Mouse (Mus musculus) CH12.LX (cell line): ENCODE measurements around the gene Eepd1. TPM values are rescaled to one million over a fixed set of nuclear protein-coding genes. Genes with fewer than 3 reads are reported as not detected.

Experiments used
- DNase-seq: peaks from one replicate; pipeline ENCODE4 v3.0.0-alpha.2; 2013; ENCODE audit errors: extremely low read depth
- H3K27ac ChIP-seq: 2 replicates; pipeline ENCODE4 v1.5.1; 2012; ENCODE audit warnings: low read depth, mild to moderate bottlenecking, control low read depth, moderate library complexity; ENCODE audit not compliant: insufficient read depth
- H3K27me3 ChIP-seq: replicated peaks from 2 replicates; pipeline ENCODE3; 2012; ENCODE audit warnings: inconsistent platforms
- H3K36me3 ChIP-seq, 2 experiments: replicated peaks in 1 of 2; 2 replicates each; pipeline versions ENCODE3 to v1.6.1; 2012; ENCODE audit warnings: inconsistent platforms in 1 of 2, low read length in 1 of 2, mild to moderate bottlenecking in 1 of 2, mixed read lengths in 1 of 2, moderate library complexity in 1 of 2; ENCODE audit not compliant: control insufficient read depth in 1 of 2, insufficient read depth in 1 of 2
- H3K4me1 ChIP-seq, 2 experiments: 2 replicates each; pipeline ENCODE4 v1.6.1; 2012; ENCODE audit warnings: inconsistent platforms in 1 of 2, moderate library complexity in 1 of 2; ENCODE audit not compliant: insufficient read depth in 2 of 2, control insufficient read depth in 1 of 2
- H3K4me2 ChIP-seq: 2 replicates; pipeline ENCODE4 v1.6.1; 2012; ENCODE audit warnings: low read depth, mild to moderate bottlenecking, control low read depth; ENCODE audit not compliant: poor library complexity, insufficient read depth, severe bottlenecking
- H3K4me3 ChIP-seq, 3 experiments: fragments of 150-350 bp in 1 of 3; sonication (generic) in 1 of 3; replicated peaks in 1 of 3; 2 replicates each; pipeline versions ENCODE3 to v1.5.1; 2011 to 2012; ENCODE audit warnings: low read depth in 2 of 3, low read length in 2 of 3, mild to moderate bottlenecking in 2 of 3, moderate library complexity in 2 of 3, control low read depth in 1 of 3, improper control_type of control experiment in 1 of 3, inconsistent platforms in 1 of 3, mixed read lengths in 1 of 3; ENCODE audit not compliant: poor library complexity in 1 of 3
- H3K79me2 ChIP-seq: replicated peaks from 2 replicates; pipeline ENCODE4 v1.6.1; 2012; ENCODE audit warnings: mild to moderate bottlenecking, moderate library complexity; ENCODE audit not compliant: control insufficient read depth, poor library complexity, insufficient read depth, severe bottlenecking; ENCODE audit errors: extremely low read depth
- H3K9ac ChIP-seq: 2 replicates; pipeline ENCODE4 v1.6.1; 2012; ENCODE audit warnings: low read depth, mild to moderate bottlenecking, control low read depth, moderate library complexity; ENCODE audit not compliant: insufficient read depth
- H3K9me3 ChIP-seq: replicated peaks from 2 replicates; pipeline ENCODE3; 2012; ENCODE audit warnings: low read length, inconsistent platforms, mixed read lengths
- BHLHE40 ChIP-seq: IDR thresholded peaks from 2 replicates; pipeline ENCODE4 v1.6.1; 2011; ENCODE audit warnings: mild to moderate bottlenecking, low read depth, low read length, improper control_type of control experiment
- CHD1 ChIP-seq: IDR thresholded peaks from 2 replicates; pipeline ENCODE4 v1.6.1; 2012; ENCODE audit warnings: low read depth, low read length, improper control_type of control experiment, inconsistent platforms
- CHD2 ChIP-seq: IDR thresholded peaks from 2 replicates; pipeline ENCODE4 v1.6.1; 2011; ENCODE audit warnings: low read length, improper control_type of control experiment
- CTCF ChIP-seq, 2 experiments: IDR thresholded peaks in 1 of 2; conservative IDR thresholded peaks in 1 of 2; 2 replicates each; pipeline ENCODE4 v1.5.1; 2011 to 2012; ENCODE audit warnings: low read depth in 2 of 2, low read length in 2 of 2, improper control_type of control experiment in 1 of 2, inconsistent platforms in 1 of 2, mild to moderate bottlenecking in 1 of 2, moderate library complexity in 1 of 2
- E2F4 ChIP-seq: IDR thresholded peaks from 2 replicates; pipeline ENCODE4 v1.6.1; 2011; ENCODE audit warnings: low read depth, low read length, improper control_type of control experiment; ENCODE audit not compliant: insufficient replicate concordance
- ETS1 ChIP-seq: conservative IDR thresholded peaks from 2 replicates; pipeline ENCODE4 v1.6.1; 2012; ENCODE audit warnings: low read depth, mild to moderate bottlenecking, inconsistent platforms, low read length, improper control_type of control experiment, moderate library complexity
- GABPA ChIP-seq: IDR thresholded peaks from 2 replicates; pipeline ENCODE4 v1.6.1; 2012; ENCODE audit warnings: low read depth, low read length, improper control_type of control experiment, inconsistent platforms; ENCODE audit not compliant: insufficient replicate concordance
- JUN ChIP-seq: IDR thresholded peaks from 2 replicates; pipeline ENCODE4 v1.6.1; 2011; ENCODE audit warnings: low read depth, mild to moderate bottlenecking, low read length, improper control_type of control experiment, moderate library complexity; ENCODE audit not compliant: insufficient read depth
- JUND ChIP-seq: conservative IDR thresholded peaks from 2 replicates; pipeline ENCODE4 v1.6.1; 2011; ENCODE audit warnings: low read depth, low read length, improper control_type of control experiment
- MAFK ChIP-seq: IDR thresholded peaks from 2 replicates; pipeline ENCODE4 v1.6.1; 2011; ENCODE audit warnings: low read length, improper control_type of control experiment; ENCODE audit not compliant: insufficient replicate concordance
- MAX ChIP-seq: IDR thresholded peaks from 2 replicates; pipeline ENCODE4 v1.6.1; 2011; ENCODE audit warnings: low read length, improper control_type of control experiment
- MAZ ChIP-seq: IDR thresholded peaks from 2 replicates; pipeline ENCODE4 v1.6.1; 2012; ENCODE audit warnings: low read depth, mild to moderate bottlenecking, inconsistent platforms, low read length, improper control_type of control experiment, moderate library complexity
- MYC ChIP-seq: IDR thresholded peaks from 2 replicates; pipeline ENCODE4 v1.6.1; 2011; ENCODE audit warnings: low read depth, mild to moderate bottlenecking, improper control_type of control experiment, low read length
- NELFE ChIP-seq: IDR thresholded peaks from 2 replicates; pipeline ENCODE4 v1.6.1; 2011; ENCODE audit warnings: low read depth, low read length, improper control_type of control experiment
- NRF1 ChIP-seq: IDR thresholded peaks from 2 replicates; pipeline ENCODE4 v1.6.1; 2014; ENCODE audit warnings: low read depth, mild to moderate bottlenecking, inconsistent platforms, low read length, improper control_type of control experiment, moderate library complexity
- PAX5 ChIP-seq: IDR thresholded peaks from 2 replicates; pipeline ENCODE4 v1.6.1; 2012; ENCODE audit warnings: low read length, inconsistent platforms, mixed read lengths
- POLR2AphosphoS2 ChIP-seq: IDR thresholded peaks from 2 replicates; pipeline ENCODE4 v1.6.1; 2011; ENCODE audit warnings: low read depth, low read length, improper control_type of control experiment
- RAD21 ChIP-seq: IDR thresholded peaks from 2 replicates; pipeline ENCODE4 v1.6.1; 2011; ENCODE audit warnings: low read depth, mild to moderate bottlenecking, low read length, improper control_type of control experiment, moderate library complexity
- RCOR1 ChIP-seq: conservative IDR thresholded peaks from 2 replicates; pipeline ENCODE4 v1.6.1; 2012; ENCODE audit warnings: low read depth, mild to moderate bottlenecking, inconsistent platforms, low read length, improper control_type of control experiment
- TBP ChIP-seq: conservative IDR thresholded peaks from 2 replicates; pipeline ENCODE4 v1.6.1; 2011; ENCODE audit warnings: low read depth, low read length, improper control_type of control experiment
- UBTF ChIP-seq: IDR thresholded peaks from 2 replicates; pipeline ENCODE4 v1.6.1; 2012; ENCODE audit warnings: low read depth, mild to moderate bottlenecking, inconsistent platforms, low read length, improper control_type of control experiment, moderate library complexity
- USF2 ChIP-seq: conservative IDR thresholded peaks from 2 replicates; pipeline ENCODE4 v1.6.1; 2011; ENCODE audit warnings: low read depth, low read length, improper control_type of control experiment
- ZC3H11A ChIP-seq: IDR thresholded peaks from 2 replicates; pipeline ENCODE4 v1.6.1; 2012; ENCODE audit warnings: low read depth, mild to moderate bottlenecking, inconsistent platforms, low read length, improper control_type of control experiment
- ZKSCAN1 ChIP-seq: IDR thresholded peaks from 2 replicates; pipeline ENCODE4 v1.6.1; 2012; ENCODE audit warnings: low read depth, inconsistent platforms, low read length, improper control_type of control experiment, borderline replicate concordance
- ZNF384 ChIP-seq: IDR thresholded peaks from 2 replicates; pipeline ENCODE4 v1.6.1; 2012; ENCODE audit warnings: low read depth, low read length, improper control_type of control experiment, inconsistent platforms
- dilution Hi-C: fragments of 300-500 bp; cut with MboI; formaldehyde crosslinking; loops from 2 replicates; pipeline ENCODE4 v1.14.3; 2020; ENCODE audit warnings: low sequenced_read_pairs; ENCODE audit not compliant: extremely low pct_unique_long_range_greater_than_20kb, extremely low pct_ligation_motif_present
- in situ Hi-C: fragments of 300-500 bp; cut with MboI; formaldehyde crosslinking; loops from 3 replicates; pipeline ENCODE4 v1.14.3; 2019; ENCODE audit warnings: low sequenced_read_pairs, low pct_ligation_motif_present, low pct_unique_long_range_greater_than_20kb, mixed read lengths
- polyA plus RNA-seq: library from polyadenylated mRNA; unstranded; fragments of >175 nt; gene quantifications from 2 replicates; pipeline ENCODE4 v1.2.1, GENCODE M21; 2012; ENCODE audit warnings: low read depth; ENCODE audit not compliant: insufficient read length
- total RNA-seq, 2 experiments: library from RNA; depleted of rRNA; stranded (reverse); fragments of 300-350 nt in 1 of 2; fragments of >200 nt in 1 of 2; gene quantifications; 2 replicates each; pipeline ENCODE4 v1.2.3; 2012 to 2014

Eepd1 gene
- total and polyA plus RNA-seq, 3 experiments: 1.3 to 2.5 (median 2.2) TPM

- TF ChIP-seq RCOR1 (no peak), UBTF (no peak), MAZ (no peak), TBP (no peak), JUN (no peak), JUND (no peak), RAD21 (no peak), ZKSCAN1 (no peak), ZNF384 (no peak), ETS1 (no peak), NRF1 (no peak), CHD1 (no peak), ZC3H11A (no peak), BHLHE40 (no peak), NELFE (no peak), E2F4 (no peak), POLR2AphosphoS2 (no peak), MAX (no peak), CHD2 (no peak), GABPA (no peak)
- TF ChIP-seq, all 38 proteins: peak for 0
- H3K27me3 ChIP-seq: no peaks in the 10 kb centered on the region
- no peak overlapping the region for H3K27ac ChIP-seq
- no peak overlapping the region for H3K9ac ChIP-seq
- in situ Hi-C loops (no loop called here), dilution Hi-C loops (no loop called here)
- H3K79me2 ChIP-seq: no peaks in the 10 kb centered on the region
- no peak overlapping the region for H3K4me3 ChIP-seq
- DNase-seq: no peak
- H3K36me3 ChIP-seq: no peaks in the 10 kb centered on the region
- H3K4me2 ChIP-seq: no peak overlapping the region
- H3K4me1 ChIP-seq: peaks cover 0 to 7% of the 10 kb centered on the region in 2 experiments; a peak in 2 of 4 replicates
- no peaks in the 10 kb centered on the region for H3K9me3 ChIP-seq
These were observed 50.8 kb downstream of the Eepd1 start for GRCm38 (mm10) chr9:25532105-25532504.

DNA sequence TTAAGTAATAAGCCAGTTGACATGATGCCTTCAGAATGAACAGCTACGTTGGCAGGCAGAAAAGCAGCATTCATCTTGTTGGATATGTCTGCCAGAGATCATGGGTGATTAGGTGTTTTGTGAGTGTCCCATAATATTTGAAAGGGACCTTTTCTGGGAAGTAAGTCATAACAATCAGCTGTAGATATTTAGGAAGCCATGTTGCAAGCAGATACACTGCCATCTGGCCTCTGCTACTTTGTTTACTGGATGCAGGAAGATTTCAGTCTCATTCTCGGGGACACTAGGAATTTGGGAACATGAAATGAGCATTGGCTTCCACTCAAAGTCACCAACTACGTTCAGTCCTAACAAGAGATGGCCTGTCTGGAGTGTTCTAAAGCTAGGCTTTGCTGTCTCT lies 54.1 kb downstream of the Eepd1 start:
- Histone ChIP-seq H3K27me3 (no peaks in the 10 kb centered on the region), H3K9ac (no peak overlapping the region), H3K9me3 (no peaks in the 10 kb centered on the region), H3K4me2 (no peak overlapping the region), H3K27ac (no peak overlapping the region), H3K4me3 (no peak overlapping the region), H3K36me3 (no peaks in the 10 kb centered on the region), H3K79me2 (no peaks in the 10 kb centered on the region)
- in situ Hi-C loops: no loop called here
- DNase-seq: no peak
- dilution Hi-C loops: no loop called here
- TF ChIP-seq CHD1: no peak
- no peak for TF ChIP-seq CTCF (conservative IDR thresholded peaks at IDR 0.05 in 1 of 2, IDR thresholded peaks at IDR 0.05 in 1 of 2; ENCODE audit: low read depth in 2 of 2, low read length in 2 of 2)
- TF ChIP-seq MAZ: no peak
- TF ChIP-seq MAFK: no peak
- TF ChIP-seq MYC: no peak
- TF ChIP-seq NRF1: no peak
- no peak for TF ChIP-seq UBTF
- no peak for TF ChIP-seq USF2
- TF ChIP-seq PAX5: no peak
- TF ChIP-seq, all 38 proteins: peak for 0
- H3K4me1 ChIP-seq: peaks cover 2 to 18% of the 10 kb centered on the region in 2 experiments; a peak in 3 of 4 replicates
